Mouse (Mus musculus) CD4-positive, CD25-positive, alpha-beta regulatory T cell, adult 2 months (primary cell): Measurements from ENCODE around the gene Adamts15.

ENCODE experiments used
- DNase-seq: peaks from one replicate; pipeline ENCODE4 v3.0.0-alpha.2; 2012; ENCODE audit warnings: low read depth, low spot score

The Adamts15 gene

GRCm38 (mm10) chr9:30921261-30922103 lies 770 bp downstream of the Adamts15 start:
- no peak for DNase-seq

GRCm38 (mm10) chr9:30920736-30921135 lies 1.5 kb downstream of the Adamts15 start:
- no peak for DNase-seq

GRCm38 (mm10) chr9:30919686-30920085 lies 2.6 kb downstream of the Adamts15 start:
- DNase-seq = no peak

- no peak for DNase-seq
Measured at GRCm38 (mm10) chr9:30918466-30919356, 3.5 kb downstream of the Adamts15 start.

GRCm38 (mm10) chr9:30916266-30916968 lies 5.8 kb downstream of the Adamts15 start:
- no peak for DNase-seq

- no peak for DNase-seq
Measured at GRCm38 (mm10) chr9:30914241-30914640, 8.0 kb downstream of the Adamts15 start.

GRCm38 (mm10) chr9:30913429-30913828 lies 8.8 kb downstream of the Adamts15 start:
- DNase-seq = no peak

- no peak for DNase-seq
Measured at GRCm38 (mm10) chr9:30912161-30912560, 10.1 kb downstream of the Adamts15 start.

- DNase-seq = no peak
Measured at GRCm38 (mm10) chr9:30910491-30910890, 11.8 kb downstream of the Adamts15 start.

- no peak for DNase-seq
Measured at GRCm38 (mm10) chr9:30908973-30909372, 13.3 kb downstream of the Adamts15 start.

- DNase-seq = no peak
Measured at GRCm38 (mm10) chr9:30908296-30908690, 14.0 kb downstream of the Adamts15 start.

GRCm38 (mm10) chr9:30907677-30908295 lies 14.5 kb downstream of the Adamts15 start:
- no peak for DNase-seq

- no peak for DNase-seq
Measured at GRCm38 (mm10) chr9:30906426-30906825, 15.8 kb downstream of the Adamts15 start.

- DNase-seq = no peak
Measured at GRCm38 (mm10) chr9:30905861-30906260, 16.4 kb downstream of the Adamts15 start.

- no peak for DNase-seq
Measured at GRCm38 (mm10) chr9:30903266-30903665, 19.0 kb downstream of the Adamts15 start.

- no peak for DNase-seq
Measured at GRCm38 (mm10) chr9:30902641-30903040, 19.6 kb downstream of the Adamts15 start.

- DNase-seq = no peak
Measured at GRCm38 (mm10) chr9:30902152-30902551, 20.1 kb downstream of the Adamts15 start.

- DNase-seq = no peak
Measured at GRCm38 (mm10) chr9:30897169-30897568, 25.1 kb downstream of the Adamts15 start.

- no peak for DNase-seq
Measured at GRCm38 (mm10) chr9:30896752-30897151, 25.5 kb downstream of the Adamts15 start.

GRCm38 (mm10) chr9:30895618-30896017 lies 26.6 kb downstream of the Adamts15 start:
- DNase-seq = no peak

- no peak for DNase-seq
Measured at GRCm38 (mm10) chr9:30886276-30886675, 36.0 kb downstream of the Adamts15 start.
